ENCODE assay signal across 8 mouse cellular contexts in genomic region chr9:45955107-45955963, GRCm38 (mm10). TPM values are rescaled to one million over a fixed set of nuclear protein-coding genes. Genes with fewer than 3 reads are reported as not detected.
DNase-seq lines count a peak whose midpoint lies in the region; ATAC-seq and TF ChIP-seq lines count a peak whose summit lies in the region.

Sidt2 (minus strand) TSS chr9:45955258.

- peaks cover 20% of the 10 kb centered on the region for H3K36me3 ChIP-seq in forebrain, embryonic 13.5 days (ENCODE audit: poor library complexity, severe bottlenecking)
- H3K36me3 ChIP-seq in heart, postnatal 0 days (replicated peaks; ENCODE audit: control insufficient read depth, insufficient read depth, low read length), result peaks cover 19% of the 10 kb centered on the region
- H3K36me3 ChIP-seq in liver, embryonic 14.5 days (replicated peaks; ENCODE audit: control insufficient read depth, insufficient read depth, low read depth), result peaks cover 16% of the 10 kb centered on the region; the same call in 1 of the 2 replicates
- H3K36me3 ChIP-seq in neural tube, embryonic 11.5 days (ENCODE audit: control insufficient read depth, insufficient read depth, low read length), result 0 out of 2 replicates have a peak, but pooled peaks cover 2% of the 10 kb centered on the region
- peaks cover 17% of the 10 kb centered on the region for H3K36me3 ChIP-seq in stomach, postnatal 0 days (ENCODE audit: control insufficient read depth, insufficient read depth, low read length)

- DNase-seq in ES-CJ7 (ENCODE audit: low read depth, low spot score), result peak; percentile 73
- peak; percentile 89 for DNase-seq in heart, postnatal 0 days (ENCODE audit: low spot score)
- DNase-seq in kidney, postnatal 36 days, result peak; percentile 93 to 95
- peak; percentile 67 to 75 (median 73) for DNase-seq in liver, embryonic 14.5 days (ENCODE audit: low read depth in 3 of 3, low spot score in 3 of 3)
- DNase-seq in neural tube, embryonic 11.5 days (ENCODE audit: low spot score), result peak; percentile 91
- peak; percentile 91 for DNase-seq in stomach, postnatal 0 days (ENCODE audit: low spot score)

- H3K4me2 ChIP-seq in forebrain, embryonic 13.5 days, result peak within 1 kb of the TSS; percentile 96
- peak within 1 kb of the TSS; percentile 81 for H3K4me2 ChIP-seq in heart, postnatal 0 days (ENCODE audit: low read depth, low read length)
- peak within 1 kb of the TSS; percentile 93 for H3K4me2 ChIP-seq in liver, embryonic 14.5 days (ENCODE audit: low read depth)
- H3K4me2 ChIP-seq in neural tube, embryonic 11.5 days (ENCODE audit: low read depth), result peak within 1 kb of the TSS; percentile 71
- peak within 1 kb of the TSS; percentile 80 for H3K4me2 ChIP-seq in stomach, postnatal 0 days (replicated peaks; ENCODE audit: low read depth)

- peak within 1 kb of the TSS; percentile 89 for H3K9ac ChIP-seq in forebrain, embryonic 13.5 days
- peak within 1 kb of the TSS; percentile 93 for H3K9ac ChIP-seq in heart, postnatal 0 days (replicated peaks; ENCODE audit: low read depth, low read length)
- peak within 1 kb of the TSS; percentile 94 for H3K9ac ChIP-seq in liver, embryonic 14.5 days (replicated peaks)
- peak within 1 kb of the TSS; percentile 88 for H3K9ac ChIP-seq in neural tube, embryonic 11.5 days (ENCODE audit: low read length)
- peak within 1 kb of the TSS; percentile 99 for H3K9ac ChIP-seq in stomach, postnatal 0 days (ENCODE audit: low read length)

- peaks cover 48% of the 10 kb centered on the region for H3K4me1 ChIP-seq in forebrain, embryonic 13.5 days
- peaks cover 12% of the 10 kb centered on the region for H3K4me1 ChIP-seq in heart, postnatal 0 days (ENCODE audit: control insufficient read depth, insufficient read depth)
- H3K4me1 ChIP-seq in liver, embryonic 14.5 days (replicated peaks; ENCODE audit: control insufficient read depth in 2 of 2, insufficient read depth in 2 of 2, low read length in 1 of 2), result peaks cover 3 to 16% of the 10 kb centered on the region in 2 experiments; a peak in 3 of 4 replicates
- H3K4me1 ChIP-seq in neural tube, embryonic 11.5 days (ENCODE audit: control insufficient read depth, insufficient read depth, low read length), result peaks cover 18% of the 10 kb centered on the region
- peaks cover 4% of the 10 kb centered on the region for H3K4me1 ChIP-seq in stomach, postnatal 0 days (replicated peaks; ENCODE audit: control insufficient read depth, insufficient read depth)

- H3K27ac ChIP-seq in forebrain, embryonic 13.5 days, result peak within 1 kb of the TSS; percentile 75
- peak within 1 kb of the TSS; percentile 95 for H3K27ac ChIP-seq in heart, postnatal 0 days (ENCODE audit: low read depth)
- H3K27ac ChIP-seq in liver, embryonic 14.5 days, result peak within 1 kb of the TSS; percentile 81
- H3K27ac ChIP-seq in neural tube, embryonic 11.5 days (ENCODE audit: low read depth, low read length), result 0 out of 2 replicates have a peak within 1 kb of the TSS, but pooled peaks have one; percentile 50
- H3K27ac ChIP-seq in stomach, postnatal 0 days (replicated peaks), result peak within 1 kb of the TSS; percentile 98

- peak within 1 kb of the TSS; percentile 91 for H3K4me3 ChIP-seq in forebrain, embryonic 13.5 days
- H3K4me3 ChIP-seq in heart, postnatal 0 days (ENCODE audit: low read depth, low read length), result peak within 1 kb of the TSS; percentile 87
- peak within 1 kb of the TSS; percentile 86 to 88 for H3K4me3 ChIP-seq in liver, embryonic 14.5 days (ENCODE audit: insufficient read depth in 1 of 2, low read depth in 2 of 2, low read length in 2 of 2)
- peak within 1 kb of the TSS; percentile 90 for H3K4me3 ChIP-seq in neural tube, embryonic 11.5 days (ENCODE audit: low read depth, low read length)
- peak within 1 kb of the TSS; percentile 93 for H3K4me3 ChIP-seq in stomach, postnatal 0 days (ENCODE audit: low read depth, low read length)

- WGBS in forebrain, embryonic 13.5 days, result under 1% methylated on average over 43 of the region's 48 CpGs
- under 1% methylated on average over 48 of the region's 48 CpGs for WGBS in heart, postnatal 0 days
- WGBS in liver, embryonic 14.5 days (ENCODE audit: insufficient replicate concordance), result 2% methylated on average over 46 of the region's 48 CpGs
- under 1% methylated on average over 42 of the region's 48 CpGs for WGBS in neural tube, embryonic 11.5 days
- WGBS in stomach, postnatal 0 days, result under 1% methylated on average over 48 of the region's 48 CpGs

- no peaks in the 10 kb centered on the region for H3K9me3 ChIP-seq in forebrain, embryonic 13.5 days (replicated peaks)
- no peaks in the 10 kb centered on the region for H3K9me3 ChIP-seq in heart, postnatal 0 days (replicated peaks; ENCODE audit: control insufficient read depth, low read length)
- no peaks in the 10 kb centered on the region for H3K9me3 ChIP-seq in liver, embryonic 14.5 days (ENCODE audit: control insufficient read depth, low read length)
- H3K9me3 ChIP-seq in neural tube, embryonic 11.5 days (ENCODE audit: control insufficient read depth, low read length), result no peaks in the 10 kb centered on the region
- H3K9me3 ChIP-seq in stomach, postnatal 0 days (ENCODE audit: control insufficient read depth, low read length), result no peaks in the 10 kb centered on the region

- ATAC-seq in cerebellum, adult (ENCODE audit: insufficient number of reproducible peaks, low FRiP score, low TSS enrichment), result peak; percentile 87
- peak; percentile 98 for ATAC-seq in forebrain, embryonic 13.5 days
- peak; percentile 94 for ATAC-seq in heart, postnatal 0 days (ENCODE audit: insufficient read depth, low read depth)
- peak; percentile 94 for ATAC-seq in liver, embryonic 14.5 days (ENCODE audit: insufficient read depth)
- peak; percentile 93 for ATAC-seq in neural tube, embryonic 11.5 days (ENCODE audit: insufficient read depth, low FRiP score, low TSS enrichment)
- peak; percentile 94 for ATAC-seq in stomach, postnatal 0 days (ENCODE audit: low FRiP score, low TSS enrichment)

- no peak for TF ChIP-seq CTCF in heart, postnatal 0 days (IDR thresholded peaks at IDR 0.05; ENCODE audit: low read depth)
- no peak for TF ChIP-seq CTCF in liver, embryonic 14.5 days (IDR thresholded peaks at IDR 0.05; ENCODE audit: low read depth)
- TF ChIP-seq CTCF in stomach, postnatal 0 days (IDR thresholded peaks at IDR 0.05; ENCODE audit: low read depth), result no peak

- TF ChIP-seq EP300 in heart, postnatal 0 days (IDR thresholded peaks at IDR 0.05; ENCODE audit: low read depth), result no peak
- TF ChIP-seq EP300 in liver, embryonic 14.5 days (IDR thresholded peaks at IDR 0.05; ENCODE audit: low read depth), result no peak
- no peak for TF ChIP-seq EP300 in stomach, postnatal 0 days (optimal IDR thresholded peaks at IDR 0.05)

- no peaks in the 10 kb centered on the region for H3K27me3 ChIP-seq in forebrain, embryonic 13.5 days
- no peaks in the 10 kb centered on the region for H3K27me3 ChIP-seq in heart, postnatal 0 days (ENCODE audit: control insufficient read depth, insufficient read depth, low read length)
- H3K27me3 ChIP-seq in liver, embryonic 14.5 days (ENCODE audit: control insufficient read depth, insufficient read depth, low read length), result no peaks in the 10 kb centered on the region
- no peaks in the 10 kb centered on the region for H3K27me3 ChIP-seq in neural tube, embryonic 11.5 days (ENCODE audit: control insufficient read depth, insufficient read depth, low read length)
- H3K27me3 ChIP-seq in stomach, postnatal 0 days (ENCODE audit: control insufficient read depth, insufficient read depth, low read length), result no peaks in the 10 kb centered on the region

RNA-seq across cellular contexts. Expression of gene Sidt2, which starts in this region (rescaled TPM):
- 22.6 and 26.3 TPM in 2 replicates for polyA plus RNA-seq in forebrain, embryonic 13.5 days (2015; fragmentation: Nextera tagmentation; extraction: Ambion mirVana)
- 78.4 and 80.3 TPM in 2 replicates for total RNA-seq in heart, postnatal 0 days (2014; rRNA removed; ENCODE audit: low replicate concordance)
- polyA plus RNA-seq in heart, postnatal 0 days (2015; fragmentation: Nextera tagmentation; extraction: Ambion mirVana), result 29.9 and 31.4 TPM in 2 replicates
- polyA plus RNA-seq in liver, embryonic 14.5 days (2012; rRNA removed), result 20.4 and 26.8 TPM in 2 replicates
- 11.6 and 16.5 TPM in 2 replicates for polyA plus RNA-seq in liver, embryonic 14.5 days (2014; fragmentation: Nextera tagmentation; extraction: Ambion mirVana)
- 28.7 and 34.7 TPM in 2 replicates for polyA plus RNA-seq in neural tube, embryonic 11.5 days (2014; fragmentation: Nextera tagmentation; extraction: Ambion mirVana)
- 41.0 and 46.1 TPM in 2 replicates for polyA plus RNA-seq in stomach, postnatal 0 days (2015; fragmentation: Nextera tagmentation; extraction: Ambion mirVana)

Comparison
In these comparisons a context has a peak if more than half of its experiments do, and no peak if none do; other contexts are left out.
1. Peak in every context shown above with its lines: DNase-seq, ATAC-seq, H3K4me3 ChIP-seq and H3K27ac ChIP-seq.